Mouse (Mus musculus) neural tube, embryonic 11.5 days (tissue): Measurements from ENCODE around the gene Hs3st2. TPM values are rescaled to one million over a fixed set of nuclear protein-coding genes. Genes with fewer than 3 reads are reported as not detected.

ENCODE experiments used
- ATAC-seq: fragments of 200-750 bp; cut with Nextera tagmentation; 2 replicates; pipeline ENCODE4 v1.8.0; 2017; ENCODE audit warnings: moderate number of reproducible peaks, mild to moderate bottlenecking, moderate TSS enrichment, moderate library complexity; ENCODE audit not compliant: insufficient read depth, low FRiP score, low TSS enrichment
- DNase-seq: peaks from one replicate; pipeline ENCODE4 v3.0.0-alpha.2; 2015; ENCODE audit warnings: low spot score
- H3K27ac ChIP-seq: fragments of 300-500 bp; sonication (generic); 2 replicates; pipeline ENCODE4 v1.5.1; 2014; ENCODE audit warnings: low read depth, mild to moderate bottlenecking, low read length
- H3K27me3 ChIP-seq: fragments of 300-500 bp; sonication (generic); 2 replicates; pipeline ENCODE4 v1.6.1; 2014; ENCODE audit warnings: mild to moderate bottlenecking, low read length, mixed read lengths; ENCODE audit not compliant: control insufficient read depth, insufficient read depth
- H3K36me3 ChIP-seq: fragments of 300-500 bp; sonication (generic); 2 replicates; pipeline ENCODE4 v1.6.1; 2014; ENCODE audit warnings: mild to moderate bottlenecking, low read length, moderate library complexity, mixed read lengths; ENCODE audit not compliant: control insufficient read depth, insufficient read depth
- H3K4me1 ChIP-seq: fragments of 300-500 bp; sonication (generic); 2 replicates; pipeline ENCODE4 v1.6.1; 2014; ENCODE audit warnings: low read length, mixed read lengths; ENCODE audit not compliant: control insufficient read depth, insufficient read depth
- H3K4me2 ChIP-seq: fragments of 300-500 bp; sonication (generic); 2 replicates; pipeline ENCODE4 v1.6.1; 2014; ENCODE audit warnings: low read depth, mild to moderate bottlenecking, moderate library complexity
- H3K4me3 ChIP-seq: fragments of 300-500 bp; sonication (generic); 2 replicates; pipeline ENCODE4 v1.5.1; 2014; ENCODE audit warnings: low read depth, low read length
- H3K9ac ChIP-seq: fragments of 300-500 bp; sonication (generic); 2 replicates; pipeline ENCODE4 v1.6.1; 2014; ENCODE audit warnings: mild to moderate bottlenecking, low read length
- H3K9me3 ChIP-seq: fragments of 300-500 bp; sonication (generic); 2 replicates; pipeline ENCODE4 v1.6.1; 2016; ENCODE audit warnings: low read length; ENCODE audit not compliant: control insufficient read depth
- WGBS: fragments of 180-500 bp; shearing (Covaris S2); extraction: QIAGEN DNeasy Blood & Tissue Kit; methylation state at CpG from one replicate; pipeline ENCODE4 v1.1.7; 2014; 5-methylcytosine and 5-hydroxymethylcytosine counted together
- polyA plus RNA-seq: library from polyadenylated mRNA; unstranded; fragments of >200 nt; fragmentation: Nextera tagmentation; extraction: Ambion mirVana; gene quantifications from 2 replicates; pipeline ENCODE4 v1.2.1, GENCODE M21; 2014

Gene Hs3st2
- polyA plus RNA-seq, 1 experiment from 2014 or later, result 1.7 TPM

- WGBS, result 2% methylated on average over 72 of the region's 72 CpGs
- Histone ChIP-seq H3K9me3 (no peaks in the 10 kb centered on the region), H3K9ac (no peak overlapping the region), H3K4me3 (peak overlapping the region; percentile 34), H3K27ac (no peak overlapping the region), H3K4me1 (0 out of 2 replicates have a peak, but pooled peaks cover 4% of the 10 kb centered on the region), H3K36me3 (no peaks in the 10 kb centered on the region), H3K27me3 (peaks cover 29% of the 10 kb centered on the region), H3K4me2 (peak overlapping the region; percentile 54)
- peak; percentile 63 for DNase-seq
- ATAC-seq, result peak; percentile 65
Observed at GRCm38 (mm10) chr7:121391984-121392739, 503 bp downstream of the Hs3st2 start.

DNA sequence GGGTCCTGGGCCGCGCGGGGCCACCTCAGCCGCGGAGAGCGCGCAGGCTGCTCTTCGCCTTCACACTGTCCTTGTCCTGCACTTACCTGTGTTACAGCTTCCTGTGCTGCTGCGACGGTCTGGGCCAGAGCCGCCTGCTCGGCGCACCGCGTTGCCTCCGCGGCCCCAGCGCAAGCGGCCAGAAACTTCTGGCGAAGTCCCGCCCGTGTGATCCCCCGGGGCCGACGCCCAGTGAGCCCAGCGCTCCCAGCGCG is 1.0 kb downstream of the Hs3st2 start:
- Histone ChIP-seq H3K36me3 (no peaks in the 10 kb centered on the region), H3K4me2 (peak overlapping the region; percentile 54), H3K4me3 (peak overlapping the region; percentile 34), H3K9me3 (no peaks in the 10 kb centered on the region), H3K27ac (no peak overlapping the region), H3K27me3 (peaks cover 29% of the 10 kb centered on the region), H3K9ac (no peak overlapping the region), H3K4me1 (0 out of 2 replicates have a peak, but pooled peaks cover 4% of the 10 kb centered on the region)
- WGBS, result under 1% methylated on average over 28 of the region's 28 CpGs
- no peak for ATAC-seq
- DNase-seq, result no peak

GRCm38 (mm10) chr7:121393884-121394283 is 2.2 kb downstream of the Hs3st2 start:
- H3K27ac ChIP-seq, result no peak overlapping the region
- no peaks in the 10 kb centered on the region for H3K9me3 ChIP-seq
- H3K36me3 ChIP-seq, result no peaks in the 10 kb centered on the region
- 87% methylated on average over 1 of the region's 1 CpGs for WGBS
- no peak overlapping the region for H3K4me2 ChIP-seq
- DNase-seq (no peak), ATAC-seq (no peak)
- no peak overlapping the region for H3K9ac ChIP-seq
- peaks cover 29% of the 10 kb centered on the region for H3K27me3 ChIP-seq
- H3K4me3 ChIP-seq, result no peak overlapping the region
- 0 out of 2 replicates have a peak, but pooled peaks cover 4% of the 10 kb centered on the region for H3K4me1 ChIP-seq

DNA sequence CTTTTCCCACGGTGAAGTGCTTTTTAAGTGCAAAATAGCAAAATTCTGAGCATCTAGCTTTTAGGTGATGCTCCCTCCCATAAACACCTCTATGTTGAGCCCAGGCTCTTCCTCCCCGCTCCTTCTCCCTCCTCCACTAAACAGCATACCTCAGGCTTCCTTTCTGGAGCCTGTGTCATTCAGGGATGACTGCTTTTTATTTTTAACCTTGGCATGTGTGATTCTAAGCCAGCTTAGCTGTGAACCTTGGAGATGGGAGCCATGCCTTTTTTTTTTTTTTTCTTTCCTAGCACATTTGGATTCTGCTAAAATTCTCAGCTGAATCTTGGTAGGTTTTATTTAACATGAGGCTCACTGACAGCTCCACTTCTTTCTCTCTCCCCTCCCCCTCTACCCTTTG is 3.2 kb downstream of the Hs3st2 start:
- no peak for ATAC-seq
- Histone ChIP-seq H3K4me3 (no peak overlapping the region), H3K9me3 (no peaks in the 10 kb centered on the region), H3K4me2 (no peak overlapping the region), H3K4me1 (0 out of 2 replicates have a peak, but pooled peaks cover 4% of the 10 kb centered on the region), H3K27me3 (peaks cover 29% of the 10 kb centered on the region), H3K27ac (no peak overlapping the region), H3K36me3 (no peaks in the 10 kb centered on the region), H3K9ac (no peak overlapping the region)
- DNase-seq, result no peak
- WGBS, result 88% methylated on average over 2 of the region's 2 CpGs

DNA sequence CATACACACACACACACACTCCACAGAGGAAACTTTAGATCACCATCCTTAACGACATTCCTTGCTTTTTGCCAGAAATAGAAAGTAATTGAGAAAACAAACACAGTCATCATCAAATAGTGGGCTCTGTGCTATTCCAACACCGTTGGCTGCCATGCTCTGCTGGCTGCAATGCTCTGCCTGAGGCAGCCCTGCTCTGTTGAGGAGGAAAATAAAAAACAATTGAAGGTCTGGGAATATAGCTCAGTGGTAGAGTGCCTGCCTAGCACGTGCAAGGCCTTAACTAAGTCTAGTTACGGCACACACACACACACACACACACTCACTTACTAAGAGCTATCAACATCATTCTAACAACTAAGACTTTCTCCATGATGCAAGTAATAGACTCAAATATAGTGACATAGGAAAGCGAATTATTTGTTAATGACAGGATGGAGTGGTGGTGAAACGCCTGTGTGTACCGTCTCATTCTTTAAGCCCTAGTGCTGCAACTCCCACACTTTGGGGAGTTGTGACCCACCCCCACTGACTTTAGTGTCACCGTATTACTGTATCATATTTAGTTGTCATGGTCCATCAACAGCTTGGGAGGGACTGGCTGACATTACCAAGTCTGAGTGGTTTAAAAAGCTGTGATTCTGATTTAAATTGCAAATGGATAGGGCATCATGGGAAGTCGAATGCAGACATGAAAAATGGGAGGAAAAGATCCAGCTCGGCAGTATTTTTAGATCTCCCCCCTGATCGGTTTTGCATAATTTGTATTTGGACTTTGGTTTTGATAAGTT is 19.3 kb downstream of the Hs3st2 start:
- ATAC-seq, result no peak

DNA sequence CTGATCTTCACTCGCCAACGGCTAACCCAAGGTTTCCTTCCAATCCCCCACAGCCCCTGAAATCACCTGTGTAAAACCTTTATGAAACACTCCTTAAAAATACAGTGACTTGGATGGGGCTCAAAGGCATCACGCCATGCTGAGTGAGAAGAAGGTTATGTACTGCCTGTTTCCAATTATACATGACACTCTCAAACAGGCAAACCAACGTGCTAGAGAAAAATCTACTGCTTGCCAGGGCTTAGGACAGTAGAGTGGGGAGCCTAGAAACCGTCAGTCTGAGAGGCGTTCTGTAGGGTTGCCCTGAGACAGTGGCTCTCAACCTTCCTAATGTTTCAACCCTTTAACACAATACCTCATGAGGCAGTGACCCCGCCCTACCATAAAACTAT is 19.8 kb downstream of the Hs3st2 start:
- Histone ChIP-seq H3K27me3 (no peaks in the 10 kb centered on the region), H3K36me3 (no peaks in the 10 kb centered on the region), H3K9ac (no peak overlapping the region), H3K9me3 (no peaks in the 10 kb centered on the region), H3K4me3 (no peak overlapping the region), H3K4me2 (no peak overlapping the region), H3K27ac (no peak overlapping the region), H3K4me1 (no peaks in the 10 kb centered on the region)
- ATAC-seq (no peak), DNase-seq (no peak)
- WGBS, result 87% methylated on average over 7 of the region's 7 CpGs

More for the DNA sequence above, 19.3 kb downstream of the Hs3st2 start:
- Histone ChIP-seq H3K27ac (no peak overlapping the region), H3K36me3 (no peaks in the 10 kb centered on the region), H3K9me3 (no peaks in the 10 kb centered on the region), H3K4me2 (no peak overlapping the region), H3K4me3 (no peak overlapping the region), H3K9ac (no peak overlapping the region), H3K27me3 (no peaks in the 10 kb centered on the region), H3K4me1 (no peaks in the 10 kb centered on the region)
- WGBS, result 88% methylated on average over 11 of the region's 11 CpGs
- no peak for DNase-seq

GRCm38 (mm10) chr7:121436884-121437283 is 45.2 kb downstream of the Hs3st2 start:
- no peak overlapping the region for H3K27ac ChIP-seq
- 82% methylated on average over 6 of the region's 6 CpGs for WGBS
- H3K9ac ChIP-seq, result no peak overlapping the region
- H3K4me3 ChIP-seq, result no peak overlapping the region
- H3K4me1 ChIP-seq, result no peaks in the 10 kb centered on the region
- H3K4me2 ChIP-seq, result no peak overlapping the region
- H3K27me3 ChIP-seq, result no peaks in the 10 kb centered on the region
- no peak for DNase-seq
- H3K9me3 ChIP-seq, result no peaks in the 10 kb centered on the region
- H3K36me3 ChIP-seq, result no peaks in the 10 kb centered on the region
- ATAC-seq, result no peak

- Histone ChIP-seq H3K36me3 (no peaks in the 10 kb centered on the region), H3K4me3 (no peak overlapping the region), H3K4me2 (no peak overlapping the region), H3K27me3 (no peaks in the 10 kb centered on the region), H3K27ac (no peak overlapping the region), H3K4me1 (no peaks in the 10 kb centered on the region), H3K9me3 (no peaks in the 10 kb centered on the region), H3K9ac (no peak overlapping the region)
- ATAC-seq (no peak), DNase-seq (no peak)
- 85% methylated on average over 5 of the region's 5 CpGs for WGBS
Observed at GRCm38 (mm10) chr7:121441186-121441585, 49.5 kb downstream of the Hs3st2 start.

DNA sequence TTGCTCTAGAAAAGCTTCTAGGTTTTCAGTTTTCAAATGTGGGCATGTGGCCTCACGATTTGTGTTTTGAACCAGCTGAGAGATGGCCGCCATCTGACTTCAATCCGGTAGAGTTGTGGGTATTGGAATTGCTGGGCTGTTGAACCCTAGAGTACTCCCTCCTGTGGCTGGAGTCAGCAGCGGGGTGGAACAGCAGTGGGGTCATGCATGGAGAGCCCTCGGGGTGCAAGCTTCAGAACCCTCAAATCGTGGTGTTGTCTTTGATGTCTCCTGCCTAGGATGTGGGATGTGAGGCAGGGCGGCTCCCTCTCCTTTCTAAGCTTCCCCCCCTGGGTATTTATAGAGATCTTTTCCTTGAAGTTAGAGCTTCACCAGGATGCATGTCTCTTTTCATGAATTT is 52.7 kb downstream of the Hs3st2 start:
- H3K9ac ChIP-seq, result no peak overlapping the region
- no peaks in the 10 kb centered on the region for H3K36me3 ChIP-seq
- ATAC-seq (no peak), DNase-seq (no peak)
- H3K27me3 ChIP-seq, result no peaks in the 10 kb centered on the region
- WGBS, result 65% methylated on average over 7 of the region's 7 CpGs
- no peak overlapping the region for H3K4me2 ChIP-seq
- no peaks in the 10 kb centered on the region for H3K4me1 ChIP-seq
- no peak overlapping the region for H3K4me3 ChIP-seq
- H3K9me3 ChIP-seq, result no peaks in the 10 kb centered on the region
- no peak overlapping the region for H3K27ac ChIP-seq
